Mouse (Mus musculus) liver, adult 2 months (tissue): ENCODE data around the gene Psmb5.

Experiments used
- CTCF ChIP-seq: fragments of 200-500 bp; IDR thresholded peaks from 2 replicates; pipeline ENCODE4 v1.5.1; 2011; ENCODE audit warnings: low read depth, low read length, control low read depth
- POLR2A ChIP-seq: fragments of 200-500 bp; IDR thresholded peaks from 2 replicates; pipeline ENCODE4 v1.6.1; 2011; ENCODE audit warnings: low read length, control low read depth; ENCODE audit not compliant: insufficient read depth; ENCODE audit errors: extremely low read depth

DNA sequence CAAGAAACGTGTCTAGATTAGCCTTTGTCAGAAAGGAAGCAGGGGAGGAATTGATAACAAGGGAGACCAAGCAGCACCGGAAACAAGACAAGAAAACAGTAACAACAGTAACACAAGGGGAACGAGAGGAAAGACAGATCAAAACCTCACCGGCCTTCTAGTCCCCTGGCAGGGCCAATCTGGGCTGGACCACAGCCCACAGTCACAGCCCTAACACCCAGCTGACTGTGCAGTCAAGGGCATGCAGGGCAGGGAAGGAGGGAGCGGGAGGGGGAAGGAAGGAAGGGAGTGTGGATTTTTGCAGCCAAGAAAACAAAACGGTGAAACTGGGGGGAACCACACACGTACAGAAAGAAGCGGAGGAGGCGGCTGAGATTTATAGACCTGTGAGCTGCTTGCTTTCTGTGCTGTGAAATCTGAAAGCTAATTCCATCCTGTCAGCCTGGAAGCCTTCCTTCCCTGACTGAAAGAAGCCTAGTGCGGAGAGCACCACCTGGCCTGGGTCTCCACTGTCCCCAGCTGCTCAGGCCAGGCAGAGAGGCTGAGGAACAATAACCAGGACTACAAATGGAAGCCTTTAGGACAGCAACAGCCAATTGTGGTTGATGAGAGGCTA, 25.4 kb downstream of the Psmb5 start:
- TF ChIP-seq CTCF (no peak), POLR2A (no peak)
